Mouse (Mus musculus) urinary bladder, postnatal 10 days (tissue): ENCODE measurements around the gene Pin1.
"Not testable (repeated sequence)": the region's sequence is repeated elsewhere in the genome, so short reads cannot be mapped to it uniquely, and the experiment has no call there.

Experiments used
- DNase-seq: peaks from one replicate; pipeline ENCODE4 v3.0.0; 2022; ENCODE audit warnings: low spot score

The Pin1 gene

GRCm38 (mm10) chr9:20651602-20652259 is at the start of gene Pin1:
Gene Pin1, plus strand, starts transcription at chr9:20652095.
- peak; percentile 94 for DNase-seq

GRCm38 (mm10) chr9:20606269-20606668 is 45.6 kb upstream of the Pin1 start:
- no peak for DNase-seq

GRCm38 (mm10) chr9:20607100-20607974 is 44.6 kb upstream of the Pin1 start:
- DNase-seq = peak; percentile 28

GRCm38 (mm10) chr9:20609831-20610464 is 41.9 kb upstream of the Pin1 start:
- DNase-seq = no peak

- DNase-seq = no peak
Observed at GRCm38 (mm10) chr9:20611976-20612375, 39.9 kb upstream of the Pin1 start.

- DNase-seq = no peak
Observed at GRCm38 (mm10) chr9:20616685-20617084, 35.2 kb upstream of the Pin1 start.

- no peak for DNase-seq
Observed at GRCm38 (mm10) chr9:20631332-20631731, 20.6 kb upstream of the Pin1 start.

- DNase-seq = not testable (repeated sequence)
Observed at GRCm38 (mm10) chr9:20635676-20636075, 16.2 kb upstream of the Pin1 start.

GRCm38 (mm10) chr9:20636256-20636655 is 15.6 kb upstream of the Pin1 start:
- no peak for DNase-seq

- DNase-seq = no peak
Observed at GRCm38 (mm10) chr9:20636790-20637189, 15.1 kb upstream of the Pin1 start.

- no peak for DNase-seq
Observed at GRCm38 (mm10) chr9:20638552-20638951, 13.3 kb upstream of the Pin1 start.

GRCm38 (mm10) chr9:20639486-20639885 is 12.4 kb upstream of the Pin1 start:
- no peak for DNase-seq

GRCm38 (mm10) chr9:20641501-20641900 is 10.4 kb upstream of the Pin1 start:
- DNase-seq = no peak

- DNase-seq = peak; percentile 46
Observed at GRCm38 (mm10) chr9:20642101-20642895, 9.6 kb upstream of the Pin1 start, which contains the start of gene Ubl5. Gene Ubl5, plus strand, starts transcription at chr9:20642878.

GRCm38 (mm10) chr9:20642896-20643466 is 8.9 kb upstream of the Pin1 start:
- DNase-seq = peak; percentile 48

GRCm38 (mm10) chr9:20643781-20644180 is 8.1 kb upstream of the Pin1 start:
- no peak for DNase-seq

- DNase-seq = no peak
Observed at GRCm38 (mm10) chr9:20644360-20645081, 7.4 kb upstream of the Pin1 start, which contains the start of gene Fbxl12. Gene Fbxl12, minus strand, starts transcription at chr9:20644767.

- no peak for DNase-seq
Observed at GRCm38 (mm10) chr9:20645121-20645520, 6.8 kb upstream of the Pin1 start.

- DNase-seq = no peak
Observed at GRCm38 (mm10) chr9:20652260-20652658, 364 bp downstream of the Pin1 start.

GRCm38 (mm10) chr9:20653859-20654258 is 2.0 kb downstream of the Pin1 start:
- DNase-seq = no peak

GRCm38 (mm10) chr9:20657546-20657945 is 5.7 kb downstream of the Pin1 start:
- no peak for DNase-seq
